Mouse (Mus musculus) Muller cell, postnatal 12 days (primary cell): ENCODE data around the gene Exoc7.
"Not testable (repeated sequence)": the region's sequence is repeated elsewhere in the genome, so short reads cannot be mapped to it uniquely, and the experiment has no call there.

Experiments
- DNase-seq: peaks from one replicate; pipeline ENCODE4 v3.0.0-alpha.2; 2015; ENCODE audit errors: inconsistent ontology term

The Exoc7 gene

GRCm38 (mm10) chr11:116281671-116282070 is 25.4 kb downstream of the Exoc7 start:
- DNase-seq: peak; percentile 9

GRCm38 (mm10) chr11:116280751-116281663 is 26.0 kb downstream of the Exoc7 start, which contains the start of gene Galr2:
TSS of gene Galr2 (plus strand) at chr11:116280939.
- peak; percentile 20 for DNase-seq

- DNase-seq: not testable (repeated sequence)
Measured at GRCm38 (mm10) chr11:116277184-116277583, 29.8 kb downstream of the Exoc7 start.

- peak; percentile 90 for DNase-seq
Measured at GRCm38 (mm10) chr11:116274045-116274666, 32.9 kb downstream of the Exoc7 start, which contains the start of gene Srp68. TSS of gene Srp68 (minus strand) at chr11:116274217.

- no peak for DNase-seq
Measured at GRCm38 (mm10) chr11:116273469-116274044, 33.5 kb downstream of the Exoc7 start.

- peak; percentile 31 for DNase-seq
Measured at GRCm38 (mm10) chr11:116272589-116273468, 34.2 kb downstream of the Exoc7 start.

GRCm38 (mm10) chr11:116269560-116269959 is 37.5 kb downstream of the Exoc7 start:
- no peak for DNase-seq

- no peak for DNase-seq
Measured at GRCm38 (mm10) chr11:116268313-116268712, 38.7 kb downstream of the Exoc7 start.

- DNase-seq: no peak
Measured at GRCm38 (mm10) chr11:116267637-116268036, 39.4 kb downstream of the Exoc7 start.

GRCm38 (mm10) chr11:116265850-116266249 is 41.2 kb downstream of the Exoc7 start:
- no peak for DNase-seq

GRCm38 (mm10) chr11:116265352-116265751 is 41.7 kb downstream of the Exoc7 start:
- no peak for DNase-seq

- DNase-seq: no peak
Measured at GRCm38 (mm10) chr11:116260259-116260658, 46.8 kb downstream of the Exoc7 start.

- no peak for DNase-seq
Measured at GRCm38 (mm10) chr11:116259461-116259860, 47.6 kb downstream of the Exoc7 start.

GRCm38 (mm10) chr11:116255982-116256675 is 50.9 kb downstream of the Exoc7 start:
- DNase-seq: no peak

GRCm38 (mm10) chr11:116255090-116255981 is 51.7 kb downstream of the Exoc7 start:
- no peak for DNase-seq

GRCm38 (mm10) chr11:116254627-116255026 is 52.4 kb downstream of the Exoc7 start:
- peak; percentile 94 for DNase-seq

GRCm38 (mm10) chr11:116253076-116253600 is 53.9 kb downstream of the Exoc7 start:
- DNase-seq: no peak

- DNase-seq: no peak
Measured at GRCm38 (mm10) chr11:116250898-116251297, 56.1 kb downstream of the Exoc7 start.

- no peak for DNase-seq
Measured at GRCm38 (mm10) chr11:116247502-116248222, 59.4 kb downstream of the Exoc7 start.
